Mouse (Mus musculus): Measurements from ENCODE around the gene Dnase1l2. TPM values are rescaled to one million over a fixed set of nuclear protein-coding genes. Genes with fewer than 3 reads are reported as not detected.

Gene Dnase1l2
- total and polyA plus RNA-seq, 2 experiments from 2014 or later = 0.71 to 7.0 TPM

- Histone ChIP-seq H3K9ac (replicated peaks; ENCODE audit: low read length) (peak overlapping the region; percentile 80), H3K36me3 (ENCODE audit: insufficient read depth, low read length) (peaks cover 16% of the 10 kb centered on the region), H3K4me3 (ENCODE audit: low read length) (peak overlapping the region; percentile 79), H3K27me3 (ENCODE audit: insufficient read depth, low read length) (no peaks in the 10 kb centered on the region), H3K4me2 (ENCODE audit: low read depth, low read length) (peak overlapping the region; percentile 97), H3K27ac (peak overlapping the region; percentile 92), H3K9me3 (ENCODE audit: low read length) (no peaks in the 10 kb centered on the region), H3K4me1 (ENCODE audit: insufficient read depth, low read length) (peaks cover 18% of the 10 kb centered on the region)
- DNase-seq (ENCODE audit: low spot score) = peak; percentile 53
- no peak for TF ChIP-seq CTCF (IDR thresholded peaks at IDR 0.05; ENCODE audit: low read depth)
- peak; percentile 22 for ATAC-seq
- WGBS = under 1% methylated on average over 68 of the region's 68 CpGs
Observed at GRCm38 (mm10) chr17:24470701-24471527, 28.0 kb upstream of the Dnase1l2 start.

GRCm38 (mm10) chr17:24469910-24470602, 27.2 kb upstream of the Dnase1l2 start, which contains the start of the genes E4f1 and Pgp:
TSS of gene E4f1 (minus strand) at chr17:24470313.
TSS of gene Pgp (plus strand) at chr17:24470392.
- Histone ChIP-seq H3K27ac (peak within 1 kb of the TSS; percentile 92), H3K36me3 (ENCODE audit: insufficient read depth, low read length) (peaks cover 8% of the 10 kb centered on the region; the same call in 1 of the 2 replicates), H3K9ac (replicated peaks; ENCODE audit: low read length) (peak within 1 kb of the TSS; percentile 80), H3K4me1 (ENCODE audit: insufficient read depth, low read length) (peaks cover 18% of the 10 kb centered on the region), H3K9me3 (ENCODE audit: low read length) (no peaks in the 10 kb centered on the region), H3K4me2 (ENCODE audit: low read depth, low read length) (peak within 1 kb of the TSS; percentile 97), H3K4me3 (ENCODE audit: low read length) (peak within 1 kb of the TSS; percentile 79), H3K27me3 (ENCODE audit: insufficient read depth, low read length) (no peaks in the 10 kb centered on the region)
- TF ChIP-seq CTCF (IDR thresholded peaks at IDR 0.05; ENCODE audit: low read depth) = no peak
- WGBS = under 1% methylated on average over 63 of the region's 75 CpGs
- peak; percentile 96 for ATAC-seq
- peak; percentile 100 for DNase-seq (ENCODE audit: low spot score)

DNA sequence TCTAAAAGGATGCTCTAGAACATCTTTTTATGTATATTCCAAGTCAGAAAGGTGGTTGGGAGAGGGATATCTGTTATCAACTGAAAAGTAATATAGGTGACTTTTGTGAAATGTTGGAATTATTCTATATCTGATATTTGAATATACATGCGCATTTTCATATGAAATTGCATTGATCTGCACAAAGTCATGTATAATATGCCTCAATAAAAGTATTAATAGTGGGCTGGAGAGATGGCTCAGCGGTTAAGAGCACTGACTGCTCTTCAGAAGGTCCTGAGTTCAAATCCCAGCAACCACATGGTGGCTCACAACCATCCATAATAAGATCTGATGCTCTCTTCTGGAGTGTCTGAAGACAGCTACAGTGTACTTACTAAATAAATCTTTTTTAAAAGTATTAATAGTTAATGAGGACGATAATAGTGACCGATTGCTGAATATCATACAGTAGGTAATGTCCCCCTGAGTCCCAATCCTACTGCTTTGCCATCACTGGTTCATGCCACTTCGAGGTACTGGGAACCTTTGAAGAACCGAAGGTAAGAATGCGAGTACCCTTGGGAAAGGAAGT, 26.5 kb upstream of the Dnase1l2 start:
- peaks cover 18% of the 10 kb centered on the region for H3K4me1 ChIP-seq (ENCODE audit: insufficient read depth, low read length)
- peak overlapping the region; percentile 92 for H3K27ac ChIP-seq
- H3K9ac ChIP-seq (replicated peaks; ENCODE audit: low read length) = peak overlapping the region; percentile 80
- no peaks in the 10 kb centered on the region for H3K9me3 ChIP-seq (ENCODE audit: low read length)
- TF ChIP-seq CTCF (IDR thresholded peaks at IDR 0.05; ENCODE audit: low read depth) = no peak
- WGBS = 19% methylated on average over 7 of the region's 7 CpGs
- peak overlapping the region; percentile 79 for H3K4me3 ChIP-seq (ENCODE audit: low read length)
- 0 out of 2 replicates have a peak, but pooled peaks cover 8% of the 10 kb centered on the region for H3K36me3 ChIP-seq (ENCODE audit: insufficient read depth, low read length)
- ATAC-seq = no peak
- DNase-seq (ENCODE audit: low spot score) = no peak
- H3K4me2 ChIP-seq (ENCODE audit: low read depth, low read length) = peak overlapping the region; percentile 97
- H3K27me3 ChIP-seq (ENCODE audit: insufficient read depth, low read length) = no peaks in the 10 kb centered on the region

DNA sequence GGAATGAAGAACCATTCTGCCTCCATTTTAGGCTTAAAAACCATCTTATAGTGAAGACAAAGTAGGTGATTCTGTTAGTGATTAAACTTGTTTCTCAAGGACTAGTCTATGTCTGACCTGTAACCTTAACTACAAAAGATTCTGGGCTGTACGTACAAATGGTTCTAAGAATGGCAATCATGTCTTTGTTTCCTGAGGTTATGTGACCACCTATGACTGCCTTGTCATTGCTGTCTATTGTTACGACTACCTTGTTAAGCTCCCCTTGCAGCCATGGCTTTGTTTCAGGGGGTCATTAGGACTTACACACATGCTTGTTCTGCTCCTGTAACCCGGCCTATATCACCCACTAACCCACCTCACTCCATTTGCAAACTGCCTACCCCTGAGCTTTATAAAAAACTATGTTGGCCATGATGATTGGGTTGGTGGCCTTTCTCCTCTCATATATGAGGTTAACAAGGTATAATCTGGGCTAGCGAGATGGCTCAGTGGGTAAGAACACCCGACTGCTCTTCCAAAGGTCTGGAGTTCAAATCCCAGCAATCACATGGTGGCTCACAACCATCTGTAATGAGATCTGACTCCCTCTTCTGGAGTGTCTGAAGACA, 25.8 kb upstream of the Dnase1l2 start:
- Histone ChIP-seq H3K36me3 (ENCODE audit: insufficient read depth, low read length) (0 out of 2 replicates have a peak, but pooled peaks cover 2% of the 10 kb centered on the region), H3K27me3 (ENCODE audit: insufficient read depth, low read length) (no peaks in the 10 kb centered on the region), H3K27ac (no peak overlapping the region), H3K9ac (replicated peaks; ENCODE audit: low read length) (no peak overlapping the region), H3K4me1 (ENCODE audit: insufficient read depth, low read length) (peaks cover 18% of the 10 kb centered on the region), H3K9me3 (ENCODE audit: low read length) (no peaks in the 10 kb centered on the region), H3K4me3 (ENCODE audit: low read length) (no peak overlapping the region), H3K4me2 (ENCODE audit: low read depth, low read length) (no peak overlapping the region)
- ATAC-seq (no peak), DNase-seq (ENCODE audit: low spot score) (no peak)
- no peak for TF ChIP-seq CTCF (IDR thresholded peaks at IDR 0.05; ENCODE audit: low read depth)
- 89% methylated on average over 5 of the region's 5 CpGs for WGBS

DNA sequence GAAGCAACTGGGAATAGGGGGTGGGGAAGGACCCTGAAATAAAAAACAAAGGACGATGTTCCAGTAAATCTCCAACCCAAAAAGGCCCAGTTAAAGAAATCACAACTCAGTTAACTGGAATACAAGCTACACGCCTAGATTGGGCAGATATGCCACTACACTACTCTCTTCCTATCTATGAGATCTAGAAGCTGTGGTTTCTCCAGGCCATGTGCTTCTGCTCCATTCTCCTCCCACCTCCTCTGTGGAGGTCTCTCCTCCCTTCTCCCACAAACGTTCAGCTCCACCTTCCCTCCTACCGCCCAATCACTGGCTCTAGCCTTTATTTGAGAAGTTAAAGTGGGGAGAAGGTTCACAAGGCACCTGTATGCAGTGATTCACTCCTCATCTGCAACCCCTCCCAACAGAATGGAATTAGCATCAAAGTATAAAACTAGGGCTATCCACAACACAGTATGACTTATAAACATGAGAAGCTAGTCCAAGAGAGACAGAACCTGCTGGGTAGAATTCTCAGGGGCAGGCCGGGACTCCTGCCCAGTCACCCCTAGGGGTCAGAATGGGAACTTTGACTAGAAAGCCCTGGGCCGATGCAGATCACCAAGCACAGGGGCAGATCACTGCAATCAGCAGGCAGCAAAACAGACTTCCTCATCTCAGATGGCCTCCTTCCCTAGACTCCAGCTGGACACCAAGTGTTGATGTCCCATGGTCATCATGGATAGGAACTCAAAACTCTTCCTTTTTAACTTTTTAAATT, 20.6 kb upstream of the Dnase1l2 start:
- WGBS = 62% methylated on average over 6 of the region's 6 CpGs
- DNase-seq (ENCODE audit: low spot score) (no peak), ATAC-seq (no peak)
- no peak for TF ChIP-seq CTCF (IDR thresholded peaks at IDR 0.05; ENCODE audit: low read depth)
- Histone ChIP-seq H3K9me3 (ENCODE audit: low read length) (no peaks in the 10 kb centered on the region), H3K4me1 (ENCODE audit: insufficient read depth, low read length) (no peaks in the 10 kb centered on the region), H3K27me3 (ENCODE audit: insufficient read depth, low read length) (no peaks in the 10 kb centered on the region), H3K27ac (no peak overlapping the region), H3K4me3 (ENCODE audit: low read length) (no peak overlapping the region), H3K9ac (replicated peaks; ENCODE audit: low read length) (no peak overlapping the region), H3K4me2 (ENCODE audit: low read depth, low read length) (no peak overlapping the region), H3K36me3 (ENCODE audit: insufficient read depth, low read length) (no peaks in the 10 kb centered on the region)

DNA sequence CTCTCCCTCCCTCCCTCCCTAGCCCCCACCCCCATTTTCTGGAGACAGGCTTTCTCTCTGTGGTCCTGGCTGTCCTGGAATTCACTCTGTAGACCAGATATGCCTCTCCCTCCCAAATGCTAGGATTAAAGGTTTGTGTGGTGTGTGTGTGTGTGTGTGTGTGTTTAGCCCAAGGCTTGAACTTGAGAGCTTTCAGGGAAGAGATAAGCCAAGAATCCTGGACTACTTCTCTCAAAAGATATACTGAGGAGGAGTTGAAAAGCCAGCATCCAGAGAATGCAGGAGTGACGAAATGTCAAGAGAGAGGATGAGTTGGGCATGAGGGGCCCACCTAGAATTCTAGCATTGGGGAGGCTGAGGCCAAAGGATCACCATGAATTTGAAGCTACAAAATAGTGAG, 20.0 kb upstream of the Dnase1l2 start:
- H3K9me3 ChIP-seq (ENCODE audit: low read length) = no peaks in the 10 kb centered on the region
- H3K27ac ChIP-seq = no peak overlapping the region
- ATAC-seq (no peak), DNase-seq (ENCODE audit: low spot score) (no peak)
- TF ChIP-seq CTCF (IDR thresholded peaks at IDR 0.05; ENCODE audit: low read depth) = no peak
- no peak overlapping the region for H3K9ac ChIP-seq (replicated peaks; ENCODE audit: low read length)
- WGBS = 96% methylated on average over 1 of the region's 1 CpGs
- no peak overlapping the region for H3K4me2 ChIP-seq (ENCODE audit: low read depth, low read length)
- H3K27me3 ChIP-seq (ENCODE audit: insufficient read depth, low read length) = no peaks in the 10 kb centered on the region
- H3K4me3 ChIP-seq (ENCODE audit: low read length) = no peak overlapping the region
- no peaks in the 10 kb centered on the region for H3K36me3 ChIP-seq (ENCODE audit: insufficient read depth, low read length)
- H3K4me1 ChIP-seq (ENCODE audit: insufficient read depth, low read length) = no peaks in the 10 kb centered on the region

All from hindbrain, postnatal 0 days (tissue).